18 mouse cellular contexts compared by ENCODE assay signal in the genomic region with DNA sequence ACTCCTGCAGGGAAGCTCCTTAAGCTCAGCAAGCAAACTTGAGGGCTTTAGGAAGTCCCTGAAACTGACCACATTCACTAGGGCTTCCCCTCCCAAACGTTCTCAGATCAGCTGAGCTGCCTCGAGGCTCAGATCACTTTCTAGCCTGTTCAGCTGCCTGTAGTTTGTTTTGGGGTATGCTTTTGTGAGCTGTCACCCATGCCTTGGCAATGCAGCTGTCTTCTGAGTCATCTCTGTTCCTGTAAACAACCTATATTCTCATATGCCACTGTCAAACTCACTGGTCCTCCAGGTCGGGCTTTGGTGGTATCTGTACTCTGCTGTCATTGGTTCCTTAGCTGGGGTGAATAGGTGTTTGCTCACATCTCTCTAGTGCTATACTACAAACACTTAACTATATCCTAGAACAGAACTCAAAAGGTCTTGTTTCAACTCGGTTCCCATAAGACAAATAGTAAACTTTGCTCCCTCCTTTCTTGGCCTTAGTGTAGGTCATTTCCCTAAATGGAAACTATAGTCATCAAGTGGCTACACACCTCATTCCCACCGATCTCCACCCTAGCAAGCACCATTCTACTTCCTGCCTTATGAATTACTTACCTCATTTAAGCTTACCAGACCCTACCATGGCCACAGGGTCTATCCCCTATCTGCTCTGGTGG.
"Had no signal": no experiment of that assay in that cellular context is flagged by ENCODE, and none has a peak within 500 bp of the region (broad histone marks: within the 10 kb centered on the region; RNA-seq: fewer than 3 reads in every experiment).

No protein-coding gene starts in this region.

- DNase-seq: kidney, adult 11 months; kidney, adult 8-10 months; kidney, postnatal 10 days; kidney, postnatal 36 days; liver; thymus, adult 18-20 months; thymus, postnatal 14 days; thymus, postnatal 4 days had no signal

- H3K27ac ChIP-seq: intestine, embryonic 15.5 days; kidney, embryonic 15.5 days; limb, embryonic 10.5 days; limb, embryonic 13.5 days; liver, embryonic 12.5 days; liver, embryonic 15.5 days; midbrain, embryonic 10.5 days; midbrain, embryonic 13.5 days had no signal

- H3K9ac ChIP-seq: intestine, embryonic 15.5 days; kidney, embryonic 15.5 days; limb, embryonic 13.5 days; liver, embryonic 12.5 days; liver, embryonic 15.5 days; midbrain, embryonic 13.5 days had no signal

- H3K27me3 ChIP-seq: intestine, embryonic 15.5 days; kidney, embryonic 15.5 days; limb, embryonic 13.5 days; liver, embryonic 12.5 days; liver, embryonic 15.5 days; megakaryocyte, embryonic 14.5 days; midbrain, embryonic 13.5 days had no signal

- H3K4me1 ChIP-seq: limb, embryonic 10.5 days had no signal

- H3K9me3 ChIP-seq: intestine, embryonic 15.5 days; kidney, embryonic 15.5 days; limb, embryonic 10.5 days; limb, embryonic 13.5 days; liver, embryonic 12.5 days; liver, embryonic 15.5 days; megakaryocyte, embryonic 14.5 days; midbrain, embryonic 10.5 days; midbrain, embryonic 13.5 days had no signal

- ATAC-seq: intestine, embryonic 15.5 days; liver, embryonic 12.5 days; midbrain, embryonic 13.5 days; midbrain, embryonic 16.5 days had no signal

- H3K4me2 ChIP-seq: intestine, embryonic 15.5 days; kidney, embryonic 15.5 days; limb, embryonic 13.5 days; liver, embryonic 12.5 days; liver, embryonic 15.5 days; midbrain, embryonic 13.5 days had no signal

- H3K4me3 ChIP-seq: intestine, embryonic 15.5 days; kidney, embryonic 15.5 days; limb, embryonic 10.5 days; limb, embryonic 13.5 days; liver, embryonic 12.5 days; liver, embryonic 15.5 days; megakaryocyte, embryonic 14.5 days; midbrain, embryonic 10.5 days; midbrain, embryonic 13.5 days had no signal
